22 mouse cellular contexts compared by ENCODE assay signal in the genomic region with DNA sequence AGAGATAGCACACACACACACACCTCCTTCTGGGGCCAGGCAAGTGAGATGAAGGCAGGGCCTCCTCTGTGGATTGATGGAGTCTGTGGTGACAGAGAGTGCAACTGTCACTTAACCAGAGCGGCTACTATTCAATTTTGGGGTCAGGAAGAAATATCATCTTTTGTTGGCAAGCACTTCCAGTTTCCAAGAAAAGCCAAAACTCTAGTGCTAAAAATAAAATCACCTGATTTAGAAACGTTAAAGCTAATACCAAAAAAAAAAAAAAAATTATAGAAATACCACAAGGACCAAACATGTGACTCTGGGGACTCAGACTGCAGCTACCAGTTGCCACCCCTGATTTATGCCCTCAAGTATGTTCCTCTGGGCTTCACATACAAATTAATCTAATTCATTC. TPM values are rescaled to one million over a fixed set of nuclear protein-coding genes. Genes with fewer than 3 reads are reported as not detected.
DNase-seq lines count a peak whose midpoint lies in the region; ATAC-seq and TF ChIP-seq lines count a peak whose summit lies in the region.
"Had no signal": no experiment of that assay in that cellular context is flagged by ENCODE, and none has a peak within 500 bp of the region (broad histone marks: within the 10 kb centered on the region; RNA-seq: fewer than 3 reads in every experiment).

No protein-coding gene starts in this region.

- 0 out of 4 replicates have a peak, but pooled peaks of 1 of the 2 experiments have one; percentile 26 for TF ChIP-seq EP300 in MEL (IDR thresholded peaks at IDR 0.05; ENCODE audit: low read depth in 1 of 2, low read length in 2 of 2)

- ATAC-seq in megakaryocyte, adult 5-6 weeks (ENCODE audit: poor library complexity, severe bottlenecking): no peak
- ATAC-seq in liver, embryonic 16.5 days (ENCODE audit: low read depth): no peak
- no peak for ATAC-seq in forebrain, embryonic 11.5 days (replicated peaks; ENCODE audit: low FRiP score)
- ATAC-seq: forebrain, embryonic 15.5 days had no signal

- 30% methylated on average over 2 of the region's 2 CpGs for WGBS in liver, embryonic 16.5 days (ENCODE audit: insufficient replicate concordance)
- WGBS in forebrain, embryonic 11.5 days: 82% methylated on average over 2 of the region's 2 CpGs

- intact Hi-C loops in gastrocnemius, adult 2 months (cut with DNase I): no loop called here
- intact Hi-C loops in gastrocnemius, postnatal 14 days (cut with DNase I; ENCODE audit: low total_unique reads): no loop called here
- intact Hi-C loops in left cerebral cortex, postnatal 25 days (cut with DNase I): no loop called here

- no peak overlapping the region for H3K9ac ChIP-seq in MEL (ENCODE audit: control insufficient read depth, low read depth, low read length, poor library complexity, severe bottlenecking)
- H3K9ac ChIP-seq in liver, embryonic 16.5 days (ENCODE audit: low read depth, low read length): no peak overlapping the region
- no peak overlapping the region for H3K9ac ChIP-seq in forebrain, embryonic 11.5 days (ENCODE audit: low read length)
- H3K9ac ChIP-seq: embryonic facial prominence, embryonic 15.5 days; forebrain, embryonic 15.5 days; hindbrain, embryonic 14.5 days had no signal

- TF ChIP-seq POLR2A in MEL (IDR thresholded peaks at IDR 0.05; ENCODE audit: control insufficient read depth in 1 of 2, insufficient read depth in 1 of 2, low read depth in 1 of 2, low read length in 2 of 2, poor library complexity in 1 of 2): no peak

- no peaks in the 10 kb centered on the region for H3K27me3 ChIP-seq in megakaryocyte, embryonic 14.5 days (replicated peaks)
- no peaks in the 10 kb centered on the region for H3K27me3 ChIP-seq in MEL (ENCODE audit: control insufficient read depth in 1 of 2, insufficient read depth in 2 of 2, low read length in 2 of 2)
- no peaks in the 10 kb centered on the region for H3K27me3 ChIP-seq in liver, embryonic 16.5 days (ENCODE audit: control insufficient read depth, insufficient read depth, low read depth, low read length)
- H3K27me3 ChIP-seq in forebrain, embryonic 11.5 days (ENCODE audit: control insufficient read depth, insufficient read depth, low read length): no peaks in the 10 kb centered on the region
- H3K27me3 ChIP-seq: embryonic facial prominence, embryonic 15.5 days; forebrain, embryonic 15.5 days had no signal

- peaks cover 93% of the 10 kb centered on the region for H3K36me3 ChIP-seq in megakaryocyte, embryonic 14.5 days (replicated peaks; ENCODE audit: low read length)
- H3K36me3 ChIP-seq in MEL (ENCODE audit: control insufficient read depth in 1 of 2, insufficient read depth in 2 of 2, low read length in 2 of 2): peaks cover 0 to 45% of the 10 kb centered on the region in 2 experiments; a peak in 2 of 4 replicates
- H3K36me3 ChIP-seq in liver, embryonic 16.5 days (ENCODE audit: control insufficient read depth, insufficient read depth): no peaks in the 10 kb centered on the region
- H3K36me3 ChIP-seq in forebrain, embryonic 11.5 days (ENCODE audit: control insufficient read depth, insufficient read depth, low read length): no peaks in the 10 kb centered on the region
- H3K36me3 ChIP-seq: embryonic facial prominence, embryonic 15.5 days; forebrain, embryonic 10.5 days; forebrain, embryonic 15.5 days; hindbrain, embryonic 10.5 days had no signal

- H3K27ac ChIP-seq in gastrocnemius, adult 2 months: peak overlapping the region; percentile 86
- peak overlapping the region; percentile 58; the same call in 1 of the 2 replicates for H3K27ac ChIP-seq in MEL (ENCODE audit: control insufficient read depth, low read depth, low read length)
- H3K27ac ChIP-seq in liver, embryonic 16.5 days (ENCODE audit: low read length): peak overlapping the region; percentile 46; the same call in 1 of the 2 replicates
- no peak overlapping the region for H3K27ac ChIP-seq in forebrain, embryonic 11.5 days (ENCODE audit: low read depth, low read length)
- H3K27ac ChIP-seq: embryonic facial prominence, embryonic 15.5 days; forebrain, embryonic 10.5 days; forebrain, embryonic 15.5 days; hindbrain, embryonic 10.5 days; hindbrain, embryonic 14.5 days had no signal

- H3K4me1 ChIP-seq in megakaryocyte, embryonic 14.5 days: peaks cover 100% of the 10 kb centered on the region
- peaks cover 22 to 49% of the 10 kb centered on the region in 2 experiments for H3K4me1 ChIP-seq in MEL (ENCODE audit: control insufficient read depth in 1 of 2, insufficient read depth in 2 of 2, low read length in 2 of 2)
- H3K4me1 ChIP-seq in liver, embryonic 16.5 days (ENCODE audit: control insufficient read depth, low read depth, low read length): peaks cover 3% of the 10 kb centered on the region
- H3K4me1 ChIP-seq in forebrain, embryonic 11.5 days (replicated peaks; ENCODE audit: control insufficient read depth, insufficient read depth, low read length): no peaks in the 10 kb centered on the region
- H3K4me1 ChIP-seq: embryonic facial prominence, embryonic 15.5 days; forebrain, embryonic 15.5 days had no signal

- no peak for TF ChIP-seq RAD21 in MEL (IDR thresholded peaks at IDR 0.05; ENCODE audit: low read depth, low read length)

- no peak for DNase-seq in gastrocnemius, adult 2 months
- DNase-seq in gastrocnemius, postnatal 14 days: no peak
- no peak for DNase-seq in MEL (ENCODE audit: low read depth, low spot score)
- DNase-seq in left cerebral cortex, postnatal 25 days (ENCODE audit: low spot score in 2 of 2): no peak
- no peak for DNase-seq in forebrain, embryonic 11.5 days (ENCODE audit: low spot score)
- DNase-seq: adrenal gland, adult 8-10 months; adrenal gland, postnatal 36 days; cerebellum, adult 2 months; cerebellum, postnatal 10 days; embryo, embryonic 11 days; gastrocnemius, postnatal 25 days; heart, adult 11 months; heart, postnatal 10 days had no signal

- no peak overlapping the region for H3K4me2 ChIP-seq in liver, embryonic 16.5 days (ENCODE audit: low read depth, low read length)
- H3K4me2 ChIP-seq in forebrain, embryonic 11.5 days (ENCODE audit: low read depth, low read length, severe bottlenecking): no peak overlapping the region
- H3K4me2 ChIP-seq: embryonic facial prominence, embryonic 15.5 days; forebrain, embryonic 15.5 days; hindbrain, embryonic 14.5 days had no signal

- no peaks in the 10 kb centered on the region for H3K79me2 ChIP-seq in MEL (ENCODE audit: control insufficient read depth, insufficient read depth, low read length, poor library complexity)

- no peak overlapping the region for H3K4me3 ChIP-seq in gastrocnemius, adult 2 months
- peak overlapping the region; percentile 86 for H3K4me3 ChIP-seq in megakaryocyte, embryonic 14.5 days (replicated peaks)
- no peak overlapping the region for H3K4me3 ChIP-seq in MEL (ENCODE audit: control insufficient read depth in 1 of 2, insufficient read depth in 1 of 2, low read depth in 2 of 2, low read length in 2 of 2)
- no peak overlapping the region for H3K4me3 ChIP-seq in liver, embryonic 16.5 days (ENCODE audit: low read depth, low read length)
- no peak overlapping the region for H3K4me3 ChIP-seq in forebrain, embryonic 11.5 days (ENCODE audit: low read depth, low read length)
- H3K4me3 ChIP-seq: embryonic facial prominence, embryonic 15.5 days; erythroblast, embryonic 14.5 days; forebrain, embryonic 10.5 days; forebrain, embryonic 15.5 days; hindbrain, embryonic 10.5 days had no signal

- no peaks in the 10 kb centered on the region for H3K9me3 ChIP-seq in megakaryocyte, embryonic 14.5 days
- no peaks in the 10 kb centered on the region for H3K9me3 ChIP-seq in MEL (replicated peaks; ENCODE audit: insufficient read depth, low read length)
- H3K9me3 ChIP-seq in liver, embryonic 16.5 days (replicated peaks; ENCODE audit: control insufficient read depth, low read length): no peaks in the 10 kb centered on the region
- H3K9me3 ChIP-seq in forebrain, embryonic 11.5 days (ENCODE audit: control insufficient read depth, low read length): no peaks in the 10 kb centered on the region
- H3K9me3 ChIP-seq: embryonic facial prominence, embryonic 15.5 days; forebrain, embryonic 10.5 days; forebrain, embryonic 15.5 days; hindbrain, embryonic 10.5 days had no signal

- no peak for TF ChIP-seq CTCF in gastrocnemius, adult 2 months (IDR thresholded peaks at IDR 0.05)
- no peak for TF ChIP-seq CTCF in MEL (IDR thresholded peaks at IDR 0.05 in 2 of 3, conservative IDR thresholded peaks at IDR 0.05 in 1 of 3; ENCODE audit: control insufficient read depth in 1 of 3, insufficient read depth in 1 of 3, low read depth in 2 of 3, low read length in 3 of 3, poor library complexity in 1 of 3, severe bottlenecking in 1 of 3)

TF ChIP-seq in MEL, 35 proteins besides CTCF, POLR2A, EP300 and RAD21 (continues in another document):
- TF ChIP-seq USF1 (IDR thresholded peaks at IDR 0.05; ENCODE audit: low read depth, low read length) (peak; percentile 35), USF2 (IDR thresholded peaks at IDR 0.05; ENCODE audit: borderline replicate concordance in 1 of 2, insufficient read depth in 1 of 2, low read depth in 1 of 2, low read length in 2 of 2) (no peak), MYB (IDR thresholded peaks at IDR 0.05; ENCODE audit: low read depth, low read length) (no peak), ETS1 (IDR thresholded peaks at IDR 0.05; ENCODE audit: low read depth, low read length) (peak; percentile 18; the same call in 1 of the 2 replicates), BHLHE40 (IDR thresholded peaks at IDR 0.05; ENCODE audit: borderline replicate concordance, low read depth, low read length) (no peak; the same call in 1 of the 2 replicates), GATA1 (IDR thresholded peaks at IDR 0.05; ENCODE audit: low read depth, low read length) (no peak), RCOR1 (IDR thresholded peaks at IDR 0.05; ENCODE audit: low read depth, low read length) (peak; percentile 50), MAX (IDR thresholded peaks at IDR 0.05; ENCODE audit: low read length) (no peak), SMC3 (IDR thresholded peaks at IDR 0.05; ENCODE audit: low read depth, low read length) (no peak), ZNF384 (IDR thresholded peaks at IDR 0.05; ENCODE audit: low read depth, low read length) (peak; percentile 67; the same call in 1 of the 2 replicates)

RNA-seq across cellular contexts. Expression of a gene that starts 26.7 kb away (rescaled TPM):
- total RNA-seq in gastrocnemius, adult 2 months (2021): 1 to 10 TPM; 4.1 to 4.7 TPM
- total RNA-seq in gastrocnemius, postnatal 14 days (2021): 10 to 100 TPM in 1 of 2 experiments, 1 to 10 TPM in 1; 6.3 to 10.1 TPM
- polyA plus RNA-seq in megakaryocyte, embryonic 14.5 days (2012; ENCODE audit: insufficient read depth, low replicate concordance): 142 and 149 TPM in 2 replicates
- total RNA-seq in megakaryocyte, adult 5-6 weeks (2015): 0.02 and 0.32 TPM in 2 replicates
- total RNA-seq in megakaryocyte, adult 5-6 weeks (2017): 0.04 TPM in 1 of 2 replicates, not detected in the other
- 0.19 and 0.20 TPM in 2 replicates for total RNA-seq in MEL (2012; rRNA removed)
- under 1 TPM in 1 of 2 experiments, not detected in 1; 0.92 TPM for polyA plus RNA-seq in MEL (2012; ENCODE audit: insufficient read depth in 1 of 2, insufficient read length in 2 of 2, low read depth in 1 of 2, low replicate concordance in 2 of 2, missing spikeins in 1 of 2)
- polyA plus RNA-seq in liver, embryonic 16.5 days (2015; fragmentation: Nextera tagmentation; extraction: Ambion mirVana): 4.3 and 4.4 TPM in 2 replicates
- 1 to 10 TPM; 2.3 to 3.1 TPM for total RNA-seq in left cerebral cortex, postnatal 25 days (2021)
- 1.6 and 1.7 TPM in 2 replicates for polyA plus RNA-seq in forebrain, embryonic 11.5 days (2014; fragmentation: Nextera tagmentation; extraction: Ambion mirVana)
